Mouse (Mus musculus) neural tube, embryonic 14.5 days (tissue): ENCODE measurements around the gene Prdm16. TPM values are rescaled to one million over a fixed set of nuclear protein-coding genes. Genes with fewer than 3 reads are reported as not detected.

Experiments
- ATAC-seq: fragments of 200-750 bp; cut with Nextera tagmentation; 2 replicates; pipeline ENCODE4 v1.8.0; 2017; ENCODE audit warnings: low read depth, mild to moderate bottlenecking, moderate TSS enrichment, moderate library complexity
- H3K27ac ChIP-seq: fragments of 300-500 bp; sonication (generic); 2 replicates; pipeline ENCODE4 v1.5.1; 2014; ENCODE audit warnings: low read depth, mild to moderate bottlenecking, control low read depth, low read length, moderate library complexity, mixed read lengths
- H3K27me3 ChIP-seq: fragments of 300-500 bp; sonication (generic); 2 replicates; pipeline ENCODE4 v1.6.1; 2014; ENCODE audit warnings: low read length; ENCODE audit not compliant: control insufficient read depth, insufficient read depth
- H3K36me3 ChIP-seq: fragments of 300-500 bp; sonication (generic); 2 replicates; pipeline ENCODE4 v1.6.1; 2014; ENCODE audit warnings: low read length, mixed read lengths; ENCODE audit not compliant: control insufficient read depth, insufficient read depth
- H3K4me1 ChIP-seq: fragments of 300-500 bp; sonication (generic); 2 replicates; pipeline ENCODE4 v1.6.1; 2014; ENCODE audit warnings: low read length; ENCODE audit not compliant: control insufficient read depth, insufficient read depth
- H3K4me2 ChIP-seq: fragments of 300-500 bp; sonication (generic); 2 replicates; pipeline ENCODE4 v1.6.1; 2014; ENCODE audit warnings: mild to moderate bottlenecking, low read depth, low read length, control low read depth
- H3K4me3 ChIP-seq: fragments of 300-500 bp; sonication (generic); 2 replicates; pipeline ENCODE4 v1.5.1; 2014; ENCODE audit warnings: low read depth, low read length, control low read depth, mixed read lengths
- H3K9ac ChIP-seq: fragments of 300-500 bp; sonication (generic); replicated peaks from 2 replicates; pipeline ENCODE4 v1.6.1; 2014; ENCODE audit warnings: low read depth, mild to moderate bottlenecking, control low read depth, low read length, mixed read lengths
- H3K9me3 ChIP-seq: fragments of 300-500 bp; sonication (generic); 2 replicates; pipeline ENCODE4 v1.6.1; 2016; ENCODE audit warnings: low read length; ENCODE audit not compliant: control insufficient read depth
- WGBS: fragments of 180-500 bp; shearing (Covaris S2); extraction: QIAGEN DNeasy Blood & Tissue Kit; methylation state at CpG from one replicate; pipeline ENCODE4 v1.1.7; 2014; 5-methylcytosine and 5-hydroxymethylcytosine counted together
- polyA plus RNA-seq: library from polyadenylated mRNA; unstranded; fragments of >200 nt; fragmentation: Nextera tagmentation; extraction: Ambion mirVana; gene quantifications from 2 replicates; pipeline ENCODE4 v1.2.1, GENCODE M21; 2014

The Prdm16 gene
- polyA plus RNA-seq, 1 experiment from 2014 or later: 4.6 TPM

DNA sequence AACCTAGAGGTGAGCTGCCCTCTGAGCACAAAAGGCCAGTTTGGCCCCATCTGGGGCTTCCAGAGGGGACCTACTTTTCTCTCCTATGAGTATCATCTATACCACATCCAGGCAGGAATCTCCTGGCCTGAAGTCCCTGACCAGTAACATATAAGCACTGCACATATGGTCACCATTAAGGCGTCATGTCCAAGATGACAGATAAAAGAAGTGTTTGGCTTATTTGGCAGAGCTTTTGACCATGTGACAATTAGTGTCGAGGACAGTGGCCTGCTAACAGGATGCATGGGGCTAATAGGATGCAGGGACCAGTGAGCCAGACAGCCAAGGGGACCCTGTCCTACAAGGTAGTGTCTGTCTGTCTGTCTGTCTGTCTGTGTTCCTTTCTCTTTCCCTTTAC is 250.8 kb downstream of the Prdm16 start:
- H3K27ac ChIP-seq: no peak overlapping the region
- H3K9ac ChIP-seq: no peak overlapping the region
- H3K4me2 ChIP-seq: no peak overlapping the region
- no peak overlapping the region for H3K4me3 ChIP-seq
- no peak for ATAC-seq
- no peaks in the 10 kb centered on the region for H3K36me3 ChIP-seq
- peaks cover 16% of the 10 kb centered on the region for H3K4me1 ChIP-seq
- H3K27me3 ChIP-seq: no peaks in the 10 kb centered on the region
- WGBS: 82% methylated on average over 2 of the region's 2 CpGs
- H3K9me3 ChIP-seq: no peaks in the 10 kb centered on the region

- H3K27me3 ChIP-seq: no peaks in the 10 kb centered on the region
- no peak for ATAC-seq
- H3K4me3 ChIP-seq: no peak overlapping the region
- H3K9me3 ChIP-seq: no peaks in the 10 kb centered on the region
- peaks cover 9% of the 10 kb centered on the region for H3K4me1 ChIP-seq
- no peak overlapping the region for H3K9ac ChIP-seq
- 57% methylated on average over 8 of the region's 8 CpGs for WGBS
- H3K36me3 ChIP-seq: no peaks in the 10 kb centered on the region
- no peak overlapping the region for H3K4me2 ChIP-seq
- H3K27ac ChIP-seq: no peak overlapping the region
Measured at GRCm38 (mm10) chr4:154385208-154385607, 251.5 kb downstream of the Prdm16 start.

DNA sequence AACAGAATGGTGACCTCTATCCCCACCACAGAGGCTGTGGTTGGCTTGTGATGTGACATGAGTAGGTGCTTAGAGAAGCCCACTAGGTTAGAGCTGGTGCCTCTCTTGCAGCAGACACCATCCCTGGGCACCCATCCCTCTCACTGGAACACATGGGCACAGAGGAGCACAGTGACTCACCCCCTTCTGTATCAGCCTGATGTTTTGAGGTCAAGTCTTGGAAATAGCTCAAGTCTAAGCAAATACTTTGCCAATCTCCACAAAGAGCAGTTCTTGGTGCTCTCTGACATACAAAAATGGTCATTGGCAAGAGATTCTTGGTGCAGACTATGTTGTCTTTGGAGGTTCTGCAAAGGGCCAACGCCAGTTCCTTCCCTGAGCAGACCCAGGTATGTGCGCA is 257.8 kb downstream of the Prdm16 start:
- Histone ChIP-seq H3K4me1 (no peaks in the 10 kb centered on the region), H3K36me3 (no peaks in the 10 kb centered on the region), H3K9me3 (no peaks in the 10 kb centered on the region), H3K9ac (no peak overlapping the region), H3K27ac (no peak overlapping the region), H3K4me3 (no peak overlapping the region), H3K4me2 (no peak overlapping the region), H3K27me3 (no peaks in the 10 kb centered on the region)
- WGBS: 95% methylated on average over 2 of the region's 2 CpGs
- ATAC-seq: no peak

DNA sequence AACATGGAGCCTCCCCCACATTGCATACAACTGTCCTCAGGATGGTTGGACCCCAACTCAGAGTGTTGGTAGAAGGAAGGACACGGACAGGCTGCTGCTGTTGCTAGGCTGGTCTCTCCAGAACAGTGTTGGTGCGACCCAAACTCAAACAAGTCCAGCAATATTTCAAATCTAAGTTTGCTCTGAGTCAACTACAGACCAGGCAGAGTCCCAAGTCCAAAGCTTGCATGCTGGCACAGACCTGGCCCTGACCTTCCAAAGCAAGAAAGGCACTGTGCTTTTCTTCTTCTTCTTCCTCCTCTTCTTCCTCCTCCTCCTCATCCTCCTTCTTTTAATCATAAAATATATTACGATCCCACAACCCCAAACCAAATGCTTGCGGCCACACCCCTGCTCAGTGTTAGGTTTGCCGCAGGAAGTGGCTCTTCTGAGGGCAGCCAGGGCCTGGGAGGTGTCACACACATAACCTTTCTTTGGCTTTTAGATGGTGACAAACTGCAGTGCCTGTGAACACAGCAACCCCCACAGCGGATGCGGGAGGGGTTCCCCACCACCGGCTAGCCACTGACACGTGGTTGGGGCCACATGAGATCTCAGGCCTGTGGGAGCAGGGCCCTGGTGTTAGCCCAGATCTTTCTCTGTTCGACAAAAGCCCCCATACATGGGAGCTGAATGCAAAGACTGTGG is 260.6 kb downstream of the Prdm16 start:
- no peaks in the 10 kb centered on the region for H3K36me3 ChIP-seq
- H3K9ac ChIP-seq: no peak overlapping the region
- H3K4me1 ChIP-seq: 0 out of 2 replicates have a peak, but pooled peaks cover 2% of the 10 kb centered on the region
- H3K4me2 ChIP-seq: no peak overlapping the region
- H3K4me3 ChIP-seq: no peak overlapping the region
- no peaks in the 10 kb centered on the region for H3K9me3 ChIP-seq
- ATAC-seq: no peak
- H3K27ac ChIP-seq: no peak overlapping the region
- 83% methylated on average over 10 of the region's 10 CpGs for WGBS
- H3K27me3 ChIP-seq: no peaks in the 10 kb centered on the region

- whole genome bisulfite sequencing: 40% methylated on average over 13 of the region's 13 CpGs
- H3K4me1 ChIP-seq: 0 out of 2 replicates have a peak, but pooled peaks cover 2% of the 10 kb centered on the region
- no peaks in the 10 kb centered on the region for H3K36me3 ChIP-seq
Measured at GRCm38 (mm10) chr4:154371542-154372247, 265.0 kb downstream of the Prdm16 start.

DNA sequence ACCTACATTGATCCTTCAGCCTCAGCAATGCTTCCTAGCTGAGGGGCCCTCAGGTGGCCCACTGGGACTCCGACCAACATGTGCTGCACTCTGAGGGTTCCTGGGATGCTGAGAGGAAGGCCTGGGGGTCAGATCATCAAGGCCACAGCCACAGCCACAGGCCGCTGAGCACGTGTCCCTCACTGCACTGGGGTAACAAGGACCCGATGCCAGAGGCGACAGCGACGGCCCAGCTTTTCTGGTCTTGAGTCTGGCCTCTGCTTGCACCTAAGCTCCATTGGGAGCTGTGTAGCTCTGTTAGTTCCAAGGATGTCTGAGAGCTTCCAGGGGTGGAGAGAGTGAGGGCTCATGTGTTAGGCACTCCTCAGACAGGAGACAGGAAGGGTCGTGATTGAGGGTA is 265.8 kb downstream of the Prdm16 start:
- H3K4me2 ChIP-seq: no peak overlapping the region
- H3K9ac ChIP-seq: no peak overlapping the region
- no peak overlapping the region for H3K27ac ChIP-seq
- H3K4me1 ChIP-seq: 0 out of 2 replicates have a peak, but pooled peaks cover 2% of the 10 kb centered on the region
- H3K4me3 ChIP-seq: no peak overlapping the region
- ATAC-seq: no peak
- H3K9me3 ChIP-seq: no peaks in the 10 kb centered on the region
- no peaks in the 10 kb centered on the region for H3K27me3 ChIP-seq
- 82% methylated on average over 8 of the region's 8 CpGs for WGBS
- H3K36me3 ChIP-seq: no peaks in the 10 kb centered on the region

More at GRCm38 (mm10) chr4:154371542-154372247, 265.0 kb downstream of the Prdm16 start:
- H3K27ac ChIP-seq: no peak overlapping the region
- no peak for ATAC-seq
- no peaks in the 10 kb centered on the region for H3K9me3 ChIP-seq
- no peak overlapping the region for H3K9ac ChIP-seq
- no peak overlapping the region for H3K4me3 ChIP-seq
- no peaks in the 10 kb centered on the region for H3K27me3 ChIP-seq
- no peak overlapping the region for H3K4me2 ChIP-seq

- WGBS: 85% methylated on average over 5 of the region's 5 CpGs
- Histone ChIP-seq H3K27me3 (no peaks in the 10 kb centered on the region), H3K9ac (no peak overlapping the region), H3K9me3 (no peaks in the 10 kb centered on the region), H3K27ac (no peak overlapping the region), H3K4me3 (no peak overlapping the region), H3K36me3 (no peaks in the 10 kb centered on the region), H3K4me2 (no peak overlapping the region), H3K4me1 (0 out of 2 replicates have a peak, but pooled peaks cover 2% of the 10 kb centered on the region)
- no peak for ATAC-seq
Measured at GRCm38 (mm10) chr4:154369089-154369488, 267.6 kb downstream of the Prdm16 start.

- H3K9me3 ChIP-seq: no peaks in the 10 kb centered on the region
- no peak overlapping the region for H3K4me3 ChIP-seq
- H3K36me3 ChIP-seq: no peaks in the 10 kb centered on the region
- WGBS: 89% methylated on average over 6 of the region's 6 CpGs
- no peak for ATAC-seq
- H3K4me2 ChIP-seq: no peak overlapping the region
- H3K27me3 ChIP-seq: no peaks in the 10 kb centered on the region
- no peak overlapping the region for H3K27ac ChIP-seq
- no peak overlapping the region for H3K9ac ChIP-seq
- H3K4me1 ChIP-seq: no peaks in the 10 kb centered on the region
Measured at GRCm38 (mm10) chr4:154366836-154367235, 269.8 kb downstream of the Prdm16 start.

DNA sequence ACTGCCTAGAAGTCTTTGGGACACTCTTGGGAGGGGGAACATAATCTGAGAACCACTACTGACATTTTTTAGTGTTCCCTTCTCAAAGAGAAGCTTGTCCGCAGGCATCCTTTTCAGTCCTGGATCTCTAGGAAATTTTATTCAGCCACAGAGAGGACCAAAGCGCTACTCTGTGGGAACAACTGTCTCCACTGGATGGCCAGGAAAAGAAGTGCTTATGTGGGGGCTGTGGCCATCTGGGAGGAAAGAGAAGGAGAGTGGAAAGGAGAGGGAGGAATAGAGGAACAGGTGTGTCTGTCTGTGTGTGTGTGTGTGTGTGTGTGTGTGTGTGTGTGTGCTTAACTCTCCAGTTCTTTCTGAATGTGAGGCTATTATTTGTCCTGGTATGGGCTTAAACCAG is 271.9 kb downstream of the Prdm16 start:
- Histone ChIP-seq H3K4me2 (no peak overlapping the region), H3K27me3 (no peaks in the 10 kb centered on the region), H3K4me1 (no peaks in the 10 kb centered on the region), H3K4me3 (no peak overlapping the region), H3K9ac (no peak overlapping the region), H3K27ac (no peak overlapping the region), H3K9me3 (no peaks in the 10 kb centered on the region), H3K36me3 (no peaks in the 10 kb centered on the region)
- no peak for ATAC-seq
- WGBS: 90% methylated on average over 2 of the region's 2 CpGs
